Comparison of ENCODE assay signal across 7 mouse cellular contexts in the genomic region with DNA sequence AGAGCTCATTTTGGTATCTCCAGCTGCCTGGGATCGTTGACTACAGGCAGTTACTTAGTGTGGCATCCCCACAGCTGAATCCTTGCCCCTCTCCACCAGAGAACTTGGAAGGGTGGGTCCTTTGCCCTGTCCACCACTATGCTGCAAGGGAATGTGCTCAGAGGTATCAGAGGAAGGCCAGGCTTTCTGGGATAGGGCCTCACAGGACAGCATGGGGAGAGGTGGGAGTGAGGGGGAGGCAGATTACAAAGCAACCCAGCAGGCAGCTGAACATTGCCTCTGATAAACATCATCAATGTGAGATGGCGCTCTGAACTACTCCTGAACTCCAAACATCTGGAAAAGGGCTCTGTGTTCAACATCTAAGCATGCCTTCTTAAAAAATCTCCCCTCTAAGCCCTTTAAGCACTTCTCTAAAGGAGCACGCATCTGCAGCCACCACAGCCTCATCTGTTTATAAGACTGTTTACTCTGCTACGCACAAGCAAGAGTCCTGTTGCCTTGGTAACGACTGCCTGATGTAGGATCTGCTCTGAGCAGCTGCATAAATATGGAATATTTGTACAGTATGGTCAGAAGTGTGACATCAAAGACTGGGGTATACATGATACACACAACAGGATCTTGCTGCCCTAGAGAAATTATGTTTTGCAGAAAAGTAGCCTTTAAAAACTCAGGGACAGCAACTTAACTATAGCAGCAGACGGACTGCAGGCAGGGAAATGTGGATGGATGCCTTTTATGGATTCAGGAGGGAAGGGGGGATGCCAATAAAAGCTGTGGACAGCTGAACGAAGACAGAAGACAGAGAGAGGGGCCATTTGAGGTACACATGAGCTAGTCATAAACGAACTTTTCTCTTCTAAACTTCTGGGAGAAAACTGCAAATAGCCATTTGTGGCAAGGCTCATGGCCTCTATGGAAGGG.
DNase-seq lines count a peak whose midpoint lies in the region; ATAC-seq and TF ChIP-seq lines count a peak whose summit lies in the region.

No protein-coding gene starts in this region.

- H3K27ac ChIP-seq in hindbrain, embryonic 14.5 days, result peak overlapping the region; percentile 62
- peak overlapping the region; percentile 75 for H3K27ac ChIP-seq in midbrain, embryonic 14.5 days (replicated peaks; ENCODE audit: low read depth, low read length)

- peaks cover 46% of the 10 kb centered on the region for H3K36me3 ChIP-seq in hindbrain, embryonic 14.5 days (replicated peaks; ENCODE audit: control insufficient read depth, insufficient read depth)
- peaks cover 23% of the 10 kb centered on the region for H3K36me3 ChIP-seq in midbrain, embryonic 14.5 days (ENCODE audit: control insufficient read depth, insufficient read depth, low read length)

- no peak for TF ChIP-seq CTCF in brain, embryonic 14.5 days (IDR thresholded peaks at IDR 0.05; ENCODE audit: borderline replicate concordance, extremely low read depth, insufficient read depth, insufficient read length)

- peaks cover 12% of the 10 kb centered on the region for H3K4me1 ChIP-seq in hindbrain, embryonic 14.5 days (replicated peaks; ENCODE audit: control insufficient read depth, insufficient read depth, low read length)
- H3K4me1 ChIP-seq in midbrain, embryonic 14.5 days (ENCODE audit: control insufficient read depth, insufficient read depth, low read length), result peaks cover 18% of the 10 kb centered on the region

- no peak for TF ChIP-seq POLR2A in brain, embryonic 14.5 days (IDR thresholded peaks at IDR 0.05; ENCODE audit: borderline replicate concordance, extremely low read depth, insufficient read depth, insufficient read length, poor library complexity, severe bottlenecking)

- H3K27me3 ChIP-seq in hindbrain, embryonic 14.5 days (ENCODE audit: control insufficient read depth, insufficient read depth, low read length), result no peaks in the 10 kb centered on the region
- no peaks in the 10 kb centered on the region for H3K27me3 ChIP-seq in midbrain, embryonic 14.5 days (ENCODE audit: control insufficient read depth, insufficient read depth, low read length)

- no peaks in the 10 kb centered on the region for H3K9me3 ChIP-seq in hindbrain, embryonic 14.5 days (ENCODE audit: control insufficient read depth, low read length)
- H3K9me3 ChIP-seq in midbrain, embryonic 14.5 days (ENCODE audit: control insufficient read depth, low read length), result no peaks in the 10 kb centered on the region

- H3K4me2 ChIP-seq in hindbrain, embryonic 14.5 days (replicated peaks), result no peak overlapping the region
- H3K4me2 ChIP-seq in midbrain, embryonic 14.5 days (ENCODE audit: low read length), result 0 out of 2 replicates have a peak overlapping the region, but pooled peaks have one; percentile 3

- no peak overlapping the region for H3K4me3 ChIP-seq in hindbrain, embryonic 14.5 days (replicated peaks; ENCODE audit: low read length)
- H3K4me3 ChIP-seq in midbrain, embryonic 14.5 days (replicated peaks; ENCODE audit: low read depth, low read length), result no peak overlapping the region

- DNase-seq in MN1 (ENCODE audit: low spot score), result peak; percentile 54
- peak; percentile 92 for DNase-seq in brain, embryonic 14.5 days (ENCODE audit: low read depth)
- peak; percentile 76 for DNase-seq in hindbrain, embryonic 14.5 days (ENCODE audit: low spot score)
- DNase-seq in midbrain, embryonic 14.5 days, result peak; percentile 87
- DNase-seq in thymus, adult 18-20 months, result no peak

- no peak overlapping the region for H3K9ac ChIP-seq in hindbrain, embryonic 14.5 days
- H3K9ac ChIP-seq in midbrain, embryonic 14.5 days (replicated peaks; ENCODE audit: low read length), result no peak overlapping the region

- 48% methylated on average over 8 of the region's 8 CpGs for WGBS in hindbrain, embryonic 14.5 days
- WGBS in midbrain, embryonic 14.5 days, result 42% methylated on average over 8 of the region's 8 CpGs

- ATAC-seq in hindbrain, embryonic 14.5 days (ENCODE audit: low FRiP score), result peak; percentile 81
- peak; percentile 71; the same call in 1 of the 2 replicates for ATAC-seq in midbrain, embryonic 14.5 days (ENCODE audit: low FRiP score, low TSS enrichment)
- no peak for ATAC-seq in cerebellum, adult (ENCODE audit: insufficient number of reproducible peaks, low FRiP score, low TSS enrichment)
- no peak for ATAC-seq in activated CD4-positive, CD25-positive, alpha-beta regulatory T cell, adult 4 months

Comparison
In these comparisons a context has a peak if more than half of its experiments do, and no peak if none do; other contexts are left out.
1. DNase-seq: peak in MN1 (single experiment), brain, embryonic 14.5 days (single experiment), hindbrain, embryonic 14.5 days (single experiment) and midbrain, embryonic 14.5 days (single experiment); none in thymus, adult 18-20 months (0 of 2).
2. ATAC-seq: peak in hindbrain, embryonic 14.5 days (single experiment) and midbrain, embryonic 14.5 days (single experiment); none in cerebellum, adult (single experiment) and activated CD4-positive, CD25-positive, alpha-beta regulatory T cell, adult 4 months (single experiment).